Mouse (Mus musculus) embryonic fibroblast, embryonic 13.5 days (primary cell): Measurements from ENCODE around the gene Eif4b.

Source experiments
- CTCF ChIP-seq: IDR thresholded peaks from 2 replicates; pipeline ENCODE4 v1.5.1; 2011; ENCODE audit warnings: mild to moderate bottlenecking, control low read depth, low read length, moderate library complexity, borderline replicate concordance; ENCODE audit not compliant: insufficient read depth
- POLR2A ChIP-seq: IDR thresholded peaks from 2 replicates; pipeline ENCODE4 v1.6.1; 2011; ENCODE audit warnings: low read depth, mild to moderate bottlenecking, control low read depth, low read length, moderate library complexity

DNA sequence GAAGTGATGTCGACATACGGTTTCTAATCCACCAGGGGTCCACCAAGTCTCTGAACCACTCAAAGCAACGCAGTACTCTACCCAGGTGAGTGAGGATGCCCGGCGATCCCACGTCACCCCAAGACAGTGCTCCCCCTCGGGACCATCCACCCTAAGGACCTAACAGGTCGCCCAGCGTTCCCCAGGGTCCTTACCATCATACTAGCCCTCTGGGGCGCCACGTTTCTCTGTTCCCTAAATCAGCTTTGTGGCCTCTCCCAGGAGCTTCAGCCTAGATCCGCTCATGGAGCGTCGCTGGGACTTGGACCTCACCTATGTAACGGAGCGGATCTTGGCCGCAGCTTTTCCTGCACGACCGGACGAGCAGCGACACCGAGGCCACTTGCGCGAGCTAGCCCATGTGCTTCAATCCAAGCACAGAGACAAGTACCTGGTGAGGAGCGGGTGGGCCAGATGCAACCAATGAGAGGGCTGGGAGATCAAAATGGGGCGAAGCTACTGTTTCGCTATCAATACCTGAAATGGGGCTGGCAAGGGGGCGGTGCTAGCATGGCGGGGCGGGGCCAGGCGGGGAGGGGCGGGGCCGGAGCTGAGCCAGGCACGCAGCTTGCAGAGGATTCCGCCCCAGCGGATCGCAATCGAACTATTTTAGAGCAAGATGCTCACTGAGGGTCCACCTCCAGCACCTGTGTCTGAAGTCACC lies 33.3 kb downstream of the Eif4b start:
- TF ChIP-seq CTCF, result no peak
- TF ChIP-seq POLR2A, result no peak
